Mouse (Mus musculus): Measurements from ENCODE around the gene H2-DMa.

The H2-DMa gene

DNA sequence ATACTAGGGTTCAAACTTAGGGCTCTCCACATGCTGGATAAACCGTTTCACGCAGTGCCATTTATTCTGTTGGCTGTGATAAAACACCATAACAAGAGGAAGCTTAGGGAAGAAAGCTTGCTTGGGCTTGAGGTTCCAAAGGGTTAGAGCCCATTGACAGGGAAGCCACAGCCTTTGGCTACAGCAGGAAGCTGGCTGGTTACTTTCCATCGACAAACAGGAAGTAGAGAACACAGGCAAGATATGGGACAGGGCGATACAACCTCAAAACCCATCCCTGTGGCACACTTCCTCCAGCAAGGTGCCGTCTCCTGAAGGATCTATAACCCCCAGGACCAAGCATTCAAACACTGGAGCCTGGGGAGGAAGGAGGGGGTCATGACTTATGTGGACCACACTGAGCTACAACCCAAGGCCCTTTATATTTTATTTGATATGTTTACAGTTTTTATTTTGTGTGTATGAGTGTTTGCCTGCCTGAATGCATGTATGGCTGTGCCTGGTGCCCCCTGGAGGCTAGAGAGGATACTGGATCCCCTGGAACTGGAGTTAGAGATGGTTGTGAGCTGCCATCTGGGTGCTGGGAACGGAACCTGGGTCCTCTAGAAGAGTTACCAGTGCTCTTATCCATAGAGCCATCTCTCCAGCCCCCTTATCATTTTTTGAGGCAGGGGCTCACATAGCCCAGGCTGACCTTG lies 45.8 kb downstream of the H2-DMa start:
- DNase-seq, result no peak

DNA sequence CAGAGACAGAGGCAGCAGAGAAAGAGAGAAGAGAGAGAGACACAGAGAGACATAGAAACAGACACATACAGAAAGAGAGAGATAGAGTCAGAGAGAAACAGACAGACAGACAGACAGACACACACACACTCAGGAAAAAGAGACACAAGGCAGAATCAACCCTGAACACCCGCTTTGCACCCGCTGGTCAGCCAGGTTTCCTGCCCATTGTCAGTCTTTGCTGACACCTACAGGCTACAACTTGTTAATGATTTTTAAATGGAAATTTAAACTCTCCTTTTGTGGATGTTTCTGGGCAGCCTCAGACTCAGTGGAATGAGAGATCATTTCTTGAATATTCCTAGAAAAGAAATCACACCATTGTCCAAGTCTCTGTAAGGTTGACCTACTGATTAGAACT lies 49.9 kb downstream of the H2-DMa start:
- peak; percentile 9 for DNase-seq

DNA sequence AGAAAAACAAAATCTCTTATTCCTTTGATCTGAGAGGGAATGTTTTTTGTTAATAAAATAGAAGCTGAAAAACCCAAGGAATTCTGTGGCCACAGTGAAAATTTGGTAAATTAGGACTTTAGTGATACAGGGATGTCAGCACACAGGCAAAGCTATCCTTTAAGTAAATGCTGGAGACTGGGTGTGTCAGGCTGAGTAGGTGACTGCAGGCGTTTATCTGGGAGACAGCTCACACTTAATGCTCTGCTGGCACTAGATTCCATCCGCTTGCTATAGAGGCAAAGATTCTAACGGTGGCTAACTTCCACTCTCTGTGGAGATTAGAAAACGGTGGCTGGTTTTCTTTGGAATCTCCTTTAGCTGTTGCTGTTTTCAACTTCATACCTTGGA lies 51.1 kb downstream of the H2-DMa start:
- DNase-seq, result no peak

GRCm38 (mm10) chr17:34170877-34171498 lies 51.6 kb downstream of the H2-DMa start:
- DNase-seq, result peak; percentile 69

- DNase-seq, result no peak
Measured at GRCm38 (mm10) chr17:34172528-34172927, 53.2 kb downstream of the H2-DMa start.

- no peak for DNase-seq
Measured at GRCm38 (mm10) chr17:34174075-34174474, 54.7 kb downstream of the H2-DMa start.

- DNase-seq, result no peak
Measured at GRCm38 (mm10) chr17:34177179-34177578, 57.8 kb downstream of the H2-DMa start.

DNA sequence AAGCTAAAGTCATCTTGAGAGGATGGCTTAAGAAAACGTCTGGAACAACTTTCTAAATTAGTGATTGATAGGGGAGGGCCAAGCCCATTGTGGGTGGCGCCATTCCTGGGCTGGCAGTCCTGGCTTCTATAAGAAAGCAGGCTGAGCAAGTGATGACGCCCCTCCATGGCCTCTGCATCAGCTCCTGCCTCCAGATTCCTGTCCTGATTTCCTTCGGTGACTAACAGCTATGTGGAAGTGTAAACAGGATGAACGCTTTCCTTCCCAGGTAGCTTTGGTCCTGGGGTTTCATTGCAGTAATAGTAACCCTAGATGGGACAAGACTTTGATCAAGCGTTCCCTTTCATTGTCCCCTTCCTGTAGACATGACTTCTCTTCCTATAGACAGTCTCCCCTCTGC lies 59.7 kb downstream of the H2-DMa start:
- no peak for DNase-seq

- DNase-seq, result no peak
Measured at GRCm38 (mm10) chr17:34179913-34180859, 60.8 kb downstream of the H2-DMa start.

- no peak for DNase-seq
Measured at GRCm38 (mm10) chr17:34183564-34184219, 64.4 kb downstream of the H2-DMa start.

DNA sequence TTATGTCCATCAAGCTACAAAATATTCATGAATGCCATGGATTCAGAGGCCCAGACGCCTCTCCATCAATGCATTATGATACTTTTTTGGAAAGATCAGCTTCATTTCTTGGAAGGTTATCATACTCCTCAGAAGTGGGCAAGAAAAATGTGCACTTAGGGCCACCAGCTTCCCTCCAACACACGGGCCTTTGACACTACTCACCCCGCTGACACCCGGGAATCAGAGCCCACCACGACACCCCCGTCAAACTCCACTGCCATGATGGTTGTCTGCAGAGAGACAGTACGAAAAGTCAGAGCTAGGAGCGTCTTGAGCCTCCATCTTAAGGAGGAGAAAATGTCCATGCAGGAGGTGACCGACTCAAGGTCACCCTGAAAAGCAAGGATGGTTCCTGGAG lies 66.2 kb downstream of the H2-DMa start:
- DNase-seq, result no peak

- no peak for DNase-seq
Measured at GRCm38 (mm10) chr17:34186885-34187260, 67.5 kb downstream of the H2-DMa start.

- DNase-seq, result peak; percentile 83
Measured at GRCm38 (mm10) chr17:34187261-34187916, 68.0 kb downstream of the H2-DMa start, which contains the start of the genes Tap1 and Psmb9. Gene Tap1 (plus strand): TSS chr17:34187553. Gene Psmb9 (minus strand): TSS chr17:34187764.

DNA sequence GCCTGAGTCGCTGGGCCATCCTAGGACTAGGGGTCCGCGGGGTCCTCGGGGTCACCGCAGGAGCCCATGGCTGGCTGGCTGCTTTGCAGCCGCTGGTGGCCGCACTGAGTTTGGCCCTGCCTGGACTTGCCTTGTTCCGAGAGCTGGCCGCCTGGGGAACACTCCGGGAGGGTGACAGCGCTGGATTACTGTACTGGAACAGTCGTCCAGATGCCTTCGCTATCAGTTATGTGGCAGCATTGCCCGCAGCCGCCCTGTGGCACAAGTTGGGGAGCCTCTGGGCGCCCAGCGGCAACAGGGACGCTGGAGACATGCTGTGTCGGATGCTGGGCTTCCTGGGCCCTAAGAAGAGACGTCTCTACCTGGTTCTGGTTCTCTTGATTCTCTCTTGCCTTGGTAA lies 68.7 kb downstream of the H2-DMa start:
- DNase-seq, result no peak

Data from cerebellum, adult 8-10 months (tissue).